Mouse (Mus musculus) neural tube, embryonic 15.5 days (tissue): ENCODE measurements at regions not wholly inside any gene's neighbourhood (a gene's known extent, or its start where the extent isn't known, plus 50 kb on each side); places are given as distances from the start of the nearest gene placed in this dataset. TPM values are rescaled to one million over a fixed set of nuclear protein-coding genes. Genes with fewer than 3 reads are reported as not detected.

Experiments used
- microRNA-seq: library from miRNA; unstranded; fragments of <30 nt; microRNA quantifications from one replicate; pipeline ENCODE4, GENCODE M21; 2017

Small RNA genes in the stretch of these regions (microRNA-seq; reads per million reads assigned to microRNA genes)
- gene Gm23263, result not detected
- gene Gm25399, result not detected
